Mouse (Mus musculus) thymus, adult 2 months (tissue): Measurements from ENCODE around the gene Daam2.

Source experiments
- CTCF ChIP-seq: fragments of 200-500 bp; IDR thresholded peaks from 2 replicates; pipeline ENCODE4 v1.5.1; 2012; ENCODE audit warnings: mild to moderate bottlenecking, control low read depth, low read length, moderate library complexity, borderline replicate concordance; ENCODE audit not compliant: control insufficient read depth, poor library complexity, insufficient read depth; ENCODE audit errors: extremely low read depth
- POLR2A ChIP-seq: fragments of 200-500 bp; IDR thresholded peaks from 2 replicates; pipeline ENCODE4 v1.6.1; 2012; ENCODE audit warnings: mild to moderate bottlenecking, low read length, control low read depth, moderate library complexity; ENCODE audit not compliant: control insufficient read depth, poor library complexity, insufficient read depth; ENCODE audit errors: extremely low read depth

GRCm38 (mm10) chr17:49434236-49434635, 129.9 kb downstream of the Daam2 start:
- no peak for TF ChIP-seq CTCF
- TF ChIP-seq POLR2A = no peak
